ENCODE assay signal across 14 mouse cellular contexts in genomic region chr12:80522006-80522405, GRCm38 (mm10). TPM values are rescaled to one million over a fixed set of nuclear protein-coding genes. Genes with fewer than 3 reads are reported as not detected.
DNase-seq lines count a peak whose midpoint lies in the region; ATAC-seq lines count a peak whose summit lies in the region.
"Had no signal": no experiment of that assay in that cellular context is flagged by ENCODE, and none has a peak within 500 bp of the region (broad histone marks: within the 10 kb centered on the region; RNA-seq: fewer than 3 reads in every experiment).

No protein-coding gene starts in this region.

- 62% methylated on average over 3 of the region's 3 CpGs for WGBS in hindbrain, embryonic 10.5 days
- 59% methylated on average over 3 of the region's 3 CpGs for WGBS in hindbrain, embryonic 13.5 days

- H3K9me3 ChIP-seq in hindbrain, embryonic 10.5 days = no peaks in the 10 kb centered on the region
- H3K9me3 ChIP-seq in hindbrain, embryonic 13.5 days = no peaks in the 10 kb centered on the region
- H3K9me3 ChIP-seq: stomach, embryonic 15.5 days had no signal

- no peak overlapping the region for H3K27ac ChIP-seq in hindbrain, embryonic 10.5 days
- H3K27ac ChIP-seq in hindbrain, embryonic 13.5 days = no peak overlapping the region
- H3K27ac ChIP-seq: stomach, embryonic 15.5 days had no signal

- H3K36me3 ChIP-seq in hindbrain, embryonic 10.5 days = no peaks in the 10 kb centered on the region
- H3K36me3 ChIP-seq in hindbrain, embryonic 13.5 days = no peaks in the 10 kb centered on the region
- H3K36me3 ChIP-seq: stomach, embryonic 15.5 days had no signal

- no peak overlapping the region for H3K4me2 ChIP-seq in hindbrain, embryonic 13.5 days
- H3K4me2 ChIP-seq: stomach, embryonic 15.5 days had no signal

- H3K9ac ChIP-seq in hindbrain, embryonic 13.5 days = no peak overlapping the region
- H3K9ac ChIP-seq: stomach, embryonic 15.5 days had no signal

- peaks cover 64% of the 10 kb centered on the region for H3K4me1 ChIP-seq in hindbrain, embryonic 10.5 days (replicated peaks)
- H3K4me1 ChIP-seq in hindbrain, embryonic 13.5 days (replicated peaks) = peaks cover 65% of the 10 kb centered on the region

- no peak overlapping the region for H3K4me3 ChIP-seq in hindbrain, embryonic 10.5 days
- no peak overlapping the region for H3K4me3 ChIP-seq in hindbrain, embryonic 13.5 days
- H3K4me3 ChIP-seq: stomach, embryonic 15.5 days had no signal

- no peak for ATAC-seq in hindbrain, embryonic 13.5 days (ENCODE audit: low FRiP score)
- ATAC-seq in CD4-positive, CD25-positive, alpha-beta regulatory T cell, adult 4 months = no peak
- ATAC-seq: activated CD4-positive, CD25-positive, alpha-beta regulatory T cell, adult 4 months had no signal

- peaks cover 51% of the 10 kb centered on the region for H3K27me3 ChIP-seq in hindbrain, embryonic 10.5 days (ENCODE audit: insufficient read depth, poor library complexity, severe bottlenecking)
- H3K27me3 ChIP-seq in hindbrain, embryonic 13.5 days = peaks cover 18% of the 10 kb centered on the region
- H3K27me3 ChIP-seq: CH12.LX had no signal

- DNase-seq in hindbrain, embryonic 10.5 days (ENCODE audit: low spot score) = peak; percentile 24
- DNase-seq in right cerebral cortex, postnatal 10 days (ENCODE audit: low spot score in 2 of 2) = peak; percentile 60
- no peak for DNase-seq in right cerebral cortex, adult 2 months (ENCODE audit: low spot score in 2 of 2)
- peak; percentile 26 for DNase-seq in heart, adult 8-10 months (ENCODE audit: low spot score)
- no peak for DNase-seq in testis, postnatal 10 days (ENCODE audit: low spot score)
- DNase-seq in adrenal gland, postnatal 10 days = no peak
- DNase-seq: cerebellum, adult 11-12 months; liver; retina, postnatal 1 day had no signal

RNA-seq across cellular contexts. Expression of gene Galnt16, which starts 3.9 kb away (rescaled TPM):
- 17.7 and 18.9 TPM in 2 replicates for polyA plus RNA-seq in hindbrain, embryonic 10.5 days (2016; fragmentation: Nextera tagmentation; extraction: Ambion mirVana)
- 29.1 and 30.7 TPM in 2 replicates for polyA plus RNA-seq in hindbrain, embryonic 13.5 days (2015; fragmentation: Nextera tagmentation; extraction: Ambion mirVana)
- 1 to 10 TPM; 1.2 to 2.3 (median 1.8) TPM for total RNA-seq in heart, adult 8-10 months (2022)
- 10 to 100 TPM; 16.3 to 16.8 TPM for total RNA-seq in adrenal gland, postnatal 10 days (2021)
- 1 to 10 TPM in 1 of 2 experiments, not detected in 1; 1.2 TPM for polyA plus RNA-seq in CD4-positive, CD25-positive, alpha-beta regulatory T cell, adult 4 months (2017; shearing (Covaris generic))
- total RNA-seq: CH12.LX had no signal
- polyA plus RNA-seq: activated CD4-positive, CD25-positive, alpha-beta regulatory T cell, adult 4 months had no signal

RNA-seq across cellular contexts. Expression of gene Exd2, which starts 59.1 kb away (rescaled TPM):
- polyA plus RNA-seq in hindbrain, embryonic 10.5 days (2016; fragmentation: Nextera tagmentation; extraction: Ambion mirVana) = 36.0 and 40.6 TPM in 2 replicates
- polyA plus RNA-seq in hindbrain, embryonic 13.5 days (2015; fragmentation: Nextera tagmentation; extraction: Ambion mirVana) = 51.1 and 53.4 TPM in 2 replicates
- total RNA-seq in heart, adult 8-10 months (2022) = 10 to 100 TPM; 11.4 to 19.1 (median 15.9) TPM
- 10 to 100 TPM; 17.0 to 17.5 TPM for total RNA-seq in adrenal gland, postnatal 10 days (2021)
- 10 to 100 TPM; 17.7 to 35.3 TPM for polyA plus RNA-seq in CD4-positive, CD25-positive, alpha-beta regulatory T cell, adult 4 months (2017; shearing (Covaris generic))

Comparison
In these comparisons a context has a peak if more than half of its experiments do, and no peak if none do; other contexts are left out.
1. DNase-seq: peak in hindbrain, embryonic 10.5 days (single experiment), right cerebral cortex, postnatal 10 days (2 of 2) and heart, adult 8-10 months (single experiment); none in right cerebral cortex, adult 2 months (0 of 2), testis, postnatal 10 days (single experiment) and adrenal gland, postnatal 10 days (single experiment).